Mouse (Mus musculus) spleen, adult 18-20 months (tissue): ENCODE measurements around the gene Satb2.
A peak's percentile ranks its signal among the peaks of the same experiment; 100 is the strongest.

ENCODE experiments used
- DNase-seq, 2 experiments: peaks; one replicate each; pipeline ENCODE4 v3.0.0; 2022; ENCODE audit warnings: mixed read lengths in 2 of 2

The Satb2 gene

GRCm38 (mm10) chr1:56928731-56929130, 49.7 kb downstream of the Satb2 start:
- no peak for DNase-seq

GRCm38 (mm10) chr1:56920472-56920871, 58.0 kb downstream of the Satb2 start:
- no peak for DNase-seq

GRCm38 (mm10) chr1:56914279-56914678, 64.2 kb downstream of the Satb2 start:
- no peak for DNase-seq

DNA sequence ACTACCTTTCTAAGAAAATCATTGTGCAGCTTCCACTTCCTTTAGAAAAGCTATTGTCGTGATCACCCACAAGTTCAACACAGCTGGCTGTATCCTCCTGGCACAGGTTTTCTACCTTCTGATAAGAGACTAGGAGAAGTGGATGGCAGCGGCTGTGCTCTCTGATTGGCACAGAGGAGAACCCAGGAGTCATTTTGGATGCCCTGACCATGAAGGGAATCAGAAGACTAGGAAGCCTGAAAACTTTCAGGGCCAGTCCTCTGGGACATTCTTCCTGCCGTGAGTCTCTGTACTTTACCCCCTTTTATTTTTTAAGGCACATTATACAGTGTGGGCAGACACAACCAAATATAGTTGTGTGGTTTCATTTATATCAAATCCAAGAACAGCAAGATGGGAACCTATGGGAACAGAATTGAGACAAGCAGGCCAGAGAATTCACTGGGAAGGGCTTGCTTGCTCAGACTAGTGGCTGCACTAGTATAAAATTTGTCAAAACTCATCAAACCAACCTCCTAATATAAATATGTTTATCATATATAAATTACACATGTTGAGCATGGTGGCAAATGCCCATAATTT, 77.7 kb downstream of the Satb2 start:
- DNase-seq = no peak

DNA sequence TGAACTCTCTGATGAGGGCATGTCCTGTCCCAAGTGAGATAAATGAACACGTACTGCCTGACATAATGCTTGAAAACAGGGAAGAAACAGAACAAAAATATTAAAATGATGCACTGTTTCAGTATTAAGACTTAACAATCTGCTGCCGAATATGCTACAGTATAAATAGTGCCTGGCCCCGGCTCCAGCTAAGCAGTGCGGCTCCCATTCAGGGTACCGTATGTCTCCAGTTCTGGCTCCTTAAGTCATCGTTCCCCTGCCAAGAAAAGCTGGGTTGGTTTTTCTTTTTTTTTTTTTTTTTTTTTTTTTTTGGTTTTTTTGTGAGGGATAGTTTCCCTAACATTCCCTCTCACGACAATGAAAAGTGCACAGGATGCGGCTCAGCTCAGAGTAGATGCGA, 78.3 kb downstream of the Satb2 start:
- DNase-seq = no peak

- DNase-seq = no peak
These were observed 79.6 kb downstream of the Satb2 start for GRCm38 (mm10) chr1:56898606-56899396.

- no peak for DNase-seq
These were observed 80.8 kb downstream of the Satb2 start for GRCm38 (mm10) chr1:56897492-56898180.

- no peak for DNase-seq
These were observed 81.8 kb downstream of the Satb2 start for GRCm38 (mm10) chr1:56896670-56897069.

DNA sequence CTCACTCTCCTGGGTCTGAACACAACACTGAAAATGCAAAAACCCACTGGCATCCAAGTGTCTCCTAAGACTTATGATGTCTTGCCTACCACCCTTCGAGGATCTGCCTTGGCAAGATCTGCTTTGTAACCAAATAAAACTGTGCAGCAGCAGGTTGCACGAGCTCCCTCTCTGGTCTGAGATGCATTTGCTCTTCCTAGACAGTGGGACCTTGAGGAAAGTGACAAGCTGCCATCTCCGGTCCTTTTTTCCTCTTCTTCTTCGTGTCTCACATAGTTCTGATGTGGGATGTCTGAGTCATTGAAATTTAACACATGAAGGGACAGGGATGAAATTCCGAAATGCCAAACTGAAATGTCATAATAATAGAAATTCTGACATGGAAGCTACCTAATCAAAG, 85.7 kb downstream of the Satb2 start:
- no peak for DNase-seq

DNA sequence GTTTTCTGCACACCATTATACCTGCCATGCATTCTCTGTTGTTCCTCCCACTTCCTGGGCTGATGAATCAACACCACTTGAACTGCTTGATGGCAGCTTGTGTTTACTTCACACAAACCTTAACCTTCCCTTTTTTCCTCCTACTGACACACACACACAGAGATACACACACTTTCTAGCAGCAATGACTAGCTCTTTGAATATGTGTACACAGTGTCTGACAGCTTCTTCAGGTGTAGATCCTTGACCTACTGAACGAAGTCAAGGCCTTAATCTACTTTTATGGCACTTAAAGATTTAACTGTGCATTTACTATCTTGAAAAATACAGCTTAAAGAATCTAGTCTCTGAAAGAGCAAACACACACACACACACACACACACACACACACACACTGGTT, 89.5 kb downstream of the Satb2 start:
- no peak for DNase-seq

GRCm38 (mm10) chr1:56887524-56887923, 90.9 kb downstream of the Satb2 start:
- no peak for DNase-seq

DNA sequence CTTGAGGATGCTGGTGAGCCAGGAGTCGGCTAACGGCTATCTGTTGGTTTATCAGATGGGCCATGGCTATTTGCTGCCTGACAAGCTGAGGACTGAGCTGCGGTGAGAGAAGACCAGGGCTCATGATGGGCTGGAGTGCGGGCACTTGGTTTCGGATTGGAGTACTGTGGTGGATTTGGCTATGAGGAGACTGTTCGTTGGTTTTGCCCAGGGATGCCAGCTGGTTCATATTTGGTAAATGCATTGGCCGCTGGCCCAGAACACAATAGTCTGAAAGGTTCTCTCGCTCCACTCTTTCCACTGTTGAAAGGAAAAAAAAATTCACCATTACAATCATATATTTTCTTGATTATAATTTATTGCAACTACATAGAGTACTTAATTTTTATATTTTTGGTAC, 107.0 kb downstream of the Satb2 start:
- no peak for DNase-seq

- no peak for DNase-seq
These were observed 113.2 kb downstream of the Satb2 start for GRCm38 (mm10) chr1:56865246-56865645.

DNA sequence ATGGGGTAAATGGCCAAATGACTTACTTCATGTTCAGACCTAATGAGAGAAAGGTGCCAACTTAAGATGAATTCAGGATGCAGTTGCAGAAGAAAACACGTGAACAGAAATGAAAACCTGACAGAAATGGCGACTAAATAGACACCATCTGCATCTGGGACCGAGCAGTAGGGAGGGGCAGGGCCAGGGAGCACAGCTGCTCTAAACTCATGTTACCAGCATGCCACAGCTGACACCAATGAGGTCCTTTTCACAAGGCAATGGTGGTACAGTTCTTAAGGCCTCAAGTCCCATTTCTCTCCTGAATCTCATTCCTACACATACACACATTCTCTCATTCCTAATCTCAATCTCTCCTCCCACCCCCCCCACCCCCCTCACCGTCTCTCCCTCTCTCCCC, 115.7 kb downstream of the Satb2 start:
- DNase-seq = no peak

GRCm38 (mm10) chr1:56857202-56857601, 121.2 kb downstream of the Satb2 start:
- DNase-seq = no peak

DNA sequence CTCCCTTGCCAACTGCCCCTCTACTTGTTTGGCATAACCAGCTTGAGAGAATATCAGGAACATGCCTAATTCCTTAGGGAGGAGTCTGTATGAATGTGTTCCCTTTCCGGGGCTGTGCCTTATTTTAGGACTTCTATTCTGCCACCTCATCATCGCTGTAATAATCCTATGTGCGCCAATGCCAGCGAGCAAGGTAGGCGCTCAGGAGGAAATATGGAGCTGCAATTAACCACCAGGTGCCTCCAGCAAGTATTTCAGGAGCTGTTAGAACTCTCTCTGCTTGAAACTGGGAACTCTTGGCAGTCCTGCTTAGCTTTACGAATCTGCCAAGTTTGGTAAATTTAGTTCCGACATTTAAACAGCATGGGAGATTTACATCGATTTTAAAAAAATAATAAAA, 128.0 kb downstream of the Satb2 start:
- no peak for DNase-seq

GRCm38 (mm10) chr1:56846358-56846757, 132.1 kb downstream of the Satb2 start:
- DNase-seq = no peak

GRCm38 (mm10) chr1:56845523-56846118, 132.8 kb downstream of the Satb2 start:
- no peak for DNase-seq

GRCm38 (mm10) chr1:56844551-56845330, 133.7 kb downstream of the Satb2 start:
- no peak for DNase-seq

- DNase-seq = no peak
These were observed 139.5 kb downstream of the Satb2 start for GRCm38 (mm10) chr1:56838901-56839300.

DNA sequence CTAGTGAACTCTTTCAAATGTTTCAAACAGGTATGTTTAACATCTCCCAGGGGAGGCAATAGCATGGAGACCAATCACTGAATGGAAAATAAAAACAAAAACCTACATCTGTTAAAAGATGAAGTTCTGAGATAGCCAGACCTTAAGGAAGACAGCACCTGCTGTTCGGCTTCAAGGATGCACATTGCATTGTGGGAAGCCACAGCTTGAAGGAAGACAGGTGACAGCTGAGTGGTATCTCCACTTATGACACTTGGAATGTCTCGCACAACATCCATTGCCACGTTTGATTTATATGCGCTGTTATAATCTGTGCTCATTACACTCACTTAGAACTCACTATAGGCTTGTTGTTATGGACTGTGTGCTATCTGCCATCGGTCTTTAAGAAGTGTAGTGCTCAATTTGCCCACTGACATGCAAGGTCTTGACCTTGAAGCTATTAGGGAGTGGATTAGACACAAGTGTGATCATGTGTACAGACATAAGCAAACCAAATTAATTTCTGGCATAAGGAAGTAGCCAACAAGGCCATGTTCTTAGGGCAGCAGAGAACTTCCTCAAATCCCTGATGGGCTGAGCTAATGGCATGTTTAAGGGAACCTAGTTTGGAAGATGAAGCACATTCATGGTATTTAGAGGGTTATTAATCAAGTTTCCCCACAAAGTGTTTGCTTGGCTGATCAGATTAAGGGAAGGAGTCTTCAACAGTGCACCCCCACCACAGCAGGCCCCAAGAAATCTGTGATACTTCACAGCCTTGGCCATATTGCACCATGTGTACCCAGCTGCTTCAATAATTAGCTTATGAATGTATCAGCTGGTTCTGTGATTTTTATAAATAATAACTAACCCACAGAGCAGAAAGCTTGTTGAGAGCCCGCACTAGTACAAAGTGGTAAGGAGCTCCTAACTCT, 144.2 kb downstream of the Satb2 start:
- no peak for DNase-seq

DNA sequence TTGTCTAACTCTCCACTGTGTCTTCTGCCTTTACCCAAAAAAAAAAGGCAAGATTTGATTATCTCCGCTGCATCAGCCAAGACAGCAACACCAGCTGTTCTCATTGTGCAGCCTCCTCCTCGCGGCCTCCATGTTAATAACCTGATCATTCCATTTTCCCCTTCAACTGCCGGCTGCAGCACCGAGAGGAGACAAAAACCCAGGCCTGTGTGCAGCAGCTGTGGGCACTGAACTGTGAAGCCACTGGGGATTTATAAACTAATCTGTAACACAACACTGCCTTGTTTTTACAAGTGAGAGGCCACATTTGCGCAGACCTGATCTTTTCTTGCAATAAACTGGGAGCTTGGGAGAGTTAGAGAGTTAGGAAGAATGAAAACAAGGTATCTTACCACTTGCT, 145.1 kb downstream of the Satb2 start:
- DNase-seq = peak; percentile 14 to 39
